Mouse (Mus musculus): ENCODE results near the gene Gm19426.

DNA sequence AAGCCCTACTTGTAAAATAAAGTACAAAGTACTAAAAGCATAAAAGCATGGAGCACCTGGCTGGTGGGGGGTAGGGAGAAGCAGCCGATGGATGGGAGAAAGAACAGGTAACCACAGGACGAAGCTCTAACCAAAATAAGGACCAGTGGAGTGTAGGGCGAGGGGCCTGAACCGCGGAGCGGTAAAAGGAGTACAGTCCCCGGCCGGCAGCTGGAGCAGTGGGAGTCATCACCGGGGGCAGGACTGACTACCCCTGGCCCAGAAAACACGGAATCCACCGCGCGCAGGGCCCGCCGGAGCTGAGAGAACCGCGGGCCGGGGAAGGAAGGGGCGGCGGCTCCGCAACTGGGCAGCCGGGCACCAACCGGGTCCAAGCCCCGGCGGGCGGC, 29.0 kb downstream of the Gm19426 start:
- TF ChIP-seq MAFK (IDR thresholded peaks at IDR 0.05; ENCODE audit: insufficient read depth, low read depth, low read length): no peak
- TF ChIP-seq ZNF384 (IDR thresholded peaks at IDR 0.05; ENCODE audit: low read depth, low read length): 0 out of 2 replicates have a peak, but pooled peaks have one; percentile 16
- TF ChIP-seq HCFC1 (IDR thresholded peaks at IDR 0.05; ENCODE audit: borderline replicate concordance, insufficient read depth, low read length): no peak
- TF ChIP-seq ZC3H11A (IDR thresholded peaks at IDR 0.05; ENCODE audit: borderline replicate concordance, low read depth, low read length): no peak

All from ES-E14 (cell line).